Mouse (Mus musculus) kidney, embryonic 14.5 days (tissue): ENCODE data around the gene Tmem206. TPM values are rescaled to one million over a fixed set of nuclear protein-coding genes. Genes with fewer than 3 reads are reported as not detected.

Experiments
- ATAC-seq: fragments of 200-750 bp; cut with Nextera tagmentation; 2 replicates; pipeline ENCODE4 v1.8.0; 2017; ENCODE audit warnings: moderate number of reproducible peaks, mild to moderate bottlenecking, moderate TSS enrichment, moderate library complexity; ENCODE audit not compliant: low FRiP score, low TSS enrichment
- H3K27ac ChIP-seq: fragments of 300-500 bp; sonication (generic); 2 replicates; pipeline ENCODE4 v1.5.1; 2014; ENCODE audit warnings: low read depth, mild to moderate bottlenecking, low read length, moderate library complexity, mixed read lengths
- H3K27me3 ChIP-seq: fragments of 300-500 bp; sonication (generic); 2 replicates; pipeline ENCODE4 v1.6.1; 2014; ENCODE audit warnings: mild to moderate bottlenecking, low read length; ENCODE audit not compliant: control insufficient read depth, insufficient read depth
- H3K36me3 ChIP-seq: fragments of 300-500 bp; sonication (generic); 2 replicates; pipeline ENCODE4 v1.6.1; 2014; ENCODE audit warnings: low read length, mixed read lengths; ENCODE audit not compliant: control insufficient read depth, insufficient read depth
- H3K4me1 ChIP-seq: fragments of 300-500 bp; sonication (generic); 2 replicates; pipeline ENCODE4 v1.6.1; 2014; ENCODE audit warnings: low read length, mixed read lengths; ENCODE audit not compliant: control insufficient read depth, insufficient read depth
- H3K4me2 ChIP-seq: fragments of 300-500 bp; sonication (generic); replicated peaks from 2 replicates; pipeline ENCODE4 v1.6.1; 2014; ENCODE audit warnings: low read depth, mild to moderate bottlenecking, low read length
- H3K4me3 ChIP-seq: fragments of 300-500 bp; sonication (generic); 2 replicates; pipeline ENCODE4 v1.5.1; 2014; ENCODE audit warnings: mild to moderate bottlenecking, low read length
- H3K9ac ChIP-seq: fragments of 300-500 bp; sonication (generic); 2 replicates; pipeline ENCODE4 v1.6.1; 2014; ENCODE audit warnings: low read depth, mild to moderate bottlenecking, low read length, moderate library complexity
- H3K9me3 ChIP-seq: fragments of 300-500 bp; sonication (generic); 2 replicates; pipeline ENCODE4 v1.6.1; 2016; ENCODE audit warnings: low read length; ENCODE audit not compliant: control insufficient read depth
- WGBS: fragments of 180-500 bp; shearing (Covaris S2); extraction: QIAGEN DNeasy Blood & Tissue Kit; methylation state at CpG from one replicate; pipeline ENCODE4 v1.1.7; 2014; 5-methylcytosine and 5-hydroxymethylcytosine counted together
- polyA plus RNA-seq: library from polyadenylated mRNA; unstranded; fragments of >200 nt; fragmentation: Nextera tagmentation; extraction: Ambion mirVana; gene quantifications from 2 replicates; pipeline ENCODE4 v1.2.1, GENCODE M21; 2014

Gene Tmem206
- polyA plus RNA-seq, 1 experiment from 2014 or later, result 25.9 TPM

DNA sequence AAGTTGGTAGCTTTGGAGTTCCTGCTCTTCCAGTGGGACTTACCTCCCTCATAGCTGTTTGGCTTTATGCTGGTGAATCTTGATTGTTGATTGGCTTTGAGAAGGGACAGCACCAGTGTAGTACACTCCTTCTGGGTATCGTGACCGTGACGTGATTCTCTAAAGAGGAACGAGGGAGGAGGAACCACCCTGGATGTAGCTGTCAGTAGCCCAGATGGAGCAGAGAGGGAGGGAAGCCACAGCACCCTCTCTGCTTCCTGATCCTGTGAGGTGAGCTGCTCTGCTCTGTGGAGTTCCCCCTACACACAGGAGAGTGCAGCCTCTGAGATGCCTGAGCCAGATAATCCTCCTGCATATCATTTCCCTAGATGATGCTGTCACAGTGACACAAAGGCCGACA lies 8.8 kb downstream of the Tmem206 start:
- 86% methylated on average over 5 of the region's 5 CpGs for WGBS
- no peak for ATAC-seq
- Histone ChIP-seq H3K4me2 (no peak overlapping the region), H3K27me3 (no peaks in the 10 kb centered on the region), H3K9me3 (no peaks in the 10 kb centered on the region; the same call in 1 of the 2 replicates), H3K9ac (no peak overlapping the region), H3K4me1 (0 out of 2 replicates have a peak, but pooled peaks cover 2% of the 10 kb centered on the region), H3K4me3 (no peak overlapping the region), H3K27ac (no peak overlapping the region), H3K36me3 (peaks cover 28% of the 10 kb centered on the region)

DNA sequence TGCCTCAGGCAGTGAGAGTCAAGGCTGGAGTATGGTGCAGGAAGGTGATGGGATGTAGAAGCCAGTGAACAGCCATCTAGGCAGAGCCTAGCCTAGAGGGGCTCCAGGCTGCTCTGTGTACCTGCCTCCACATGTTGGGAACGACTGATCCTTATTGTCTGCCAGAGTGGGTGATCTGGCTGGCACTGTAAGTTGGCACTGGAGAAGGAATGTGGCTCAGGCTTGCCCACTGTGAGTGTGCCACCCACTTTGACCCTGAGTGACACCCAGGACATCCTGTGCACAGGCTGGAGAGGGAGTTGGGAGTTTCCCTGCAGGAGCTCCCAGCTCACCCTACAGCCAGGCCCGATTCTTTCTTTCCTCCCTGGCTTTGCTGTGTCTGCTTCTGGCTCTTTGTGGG lies 14.2 kb downstream of the Tmem206 start:
- 77% methylated on average over 2 of the region's 2 CpGs for WGBS
- no peaks in the 10 kb centered on the region for H3K27me3 ChIP-seq
- H3K4me1 ChIP-seq, result 0 out of 2 replicates have a peak, but pooled peaks cover 2% of the 10 kb centered on the region
- peaks cover 62% of the 10 kb centered on the region for H3K36me3 ChIP-seq
- no peak overlapping the region for H3K27ac ChIP-seq
- H3K4me2 ChIP-seq, result no peak overlapping the region
- ATAC-seq, result no peak
- no peak overlapping the region for H3K9ac ChIP-seq
- no peaks in the 10 kb centered on the region; the same call in 1 of the 2 replicates for H3K9me3 ChIP-seq
- H3K4me3 ChIP-seq, result no peak overlapping the region

DNA sequence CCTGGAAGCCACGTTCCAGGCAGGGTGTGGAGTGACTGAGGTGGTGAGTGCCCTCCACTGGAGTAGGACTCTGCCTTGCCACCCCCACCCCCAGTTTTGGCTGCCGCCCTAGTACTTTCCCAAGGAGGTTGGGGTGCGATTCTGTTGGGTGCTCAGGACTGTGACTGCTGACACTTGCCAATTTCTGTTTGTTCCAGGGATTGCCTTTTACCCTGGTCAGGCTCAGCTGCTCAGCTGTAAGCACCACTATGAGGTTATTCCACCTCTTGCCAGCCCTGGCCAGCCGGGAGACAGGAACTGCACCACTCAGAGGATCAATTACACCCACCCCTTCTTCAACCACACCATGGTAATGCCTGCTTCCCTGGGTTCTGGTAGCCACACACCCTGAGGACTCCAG lies 14.8 kb downstream of the Tmem206 start:
- no peaks in the 10 kb centered on the region; the same call in 1 of the 2 replicates for H3K9me3 ChIP-seq
- no peak overlapping the region for H3K4me2 ChIP-seq
- H3K27ac ChIP-seq, result no peak overlapping the region
- no peak for ATAC-seq
- H3K4me1 ChIP-seq, result 0 out of 2 replicates have a peak, but pooled peaks cover 2% of the 10 kb centered on the region
- peaks cover 67% of the 10 kb centered on the region for H3K36me3 ChIP-seq
- H3K27me3 ChIP-seq, result no peaks in the 10 kb centered on the region
- no peak overlapping the region for H3K4me3 ChIP-seq
- no peak overlapping the region for H3K9ac ChIP-seq
- WGBS, result 83% methylated on average over 4 of the region's 4 CpGs

DNA sequence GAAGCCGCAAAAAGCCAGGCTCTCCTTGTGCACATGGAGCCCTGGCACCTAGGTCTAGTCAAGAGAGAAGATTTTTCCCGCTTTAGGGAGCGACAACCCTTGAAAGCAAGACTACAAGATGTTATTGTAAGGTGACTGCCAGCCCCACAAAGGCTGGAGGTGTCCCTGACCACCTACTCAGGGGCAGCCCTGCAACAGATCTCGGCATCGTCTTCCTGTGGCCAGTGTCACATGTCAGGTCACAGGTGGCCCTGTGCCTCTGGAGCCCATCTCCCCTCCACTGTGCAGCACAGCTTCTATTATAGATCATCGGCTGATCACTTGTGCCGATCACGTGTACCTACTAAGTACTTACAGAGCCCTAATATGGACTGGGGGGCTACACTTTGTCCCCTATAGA lies 21.9 kb downstream of the Tmem206 start:
- H3K4me2 ChIP-seq, result no peak overlapping the region
- H3K4me3 ChIP-seq, result no peak overlapping the region
- no peak for ATAC-seq

DNA sequence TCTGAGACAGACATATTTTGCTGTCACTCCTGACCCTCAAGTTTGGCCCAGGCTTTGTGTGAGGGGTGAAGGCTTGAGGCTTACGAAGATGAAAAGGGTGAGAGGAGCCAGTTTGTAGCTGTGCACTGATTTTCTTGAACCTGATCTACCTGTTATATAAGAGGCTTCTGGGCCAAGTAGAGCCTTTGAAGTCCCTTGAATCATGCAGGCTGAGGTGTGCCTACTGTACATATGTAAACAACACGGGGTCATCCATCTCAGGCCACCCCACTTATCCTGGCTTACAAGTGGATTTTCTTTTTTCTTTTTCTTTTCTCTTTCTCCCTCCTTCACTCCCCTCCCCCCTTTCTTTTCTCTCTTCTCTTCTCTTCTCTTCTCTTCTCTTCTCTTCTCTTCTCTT lies 22.9 kb downstream of the Tmem206 start:
- H3K36me3 ChIP-seq, result peaks cover 65% of the 10 kb centered on the region

More for the DNA sequence above, 21.9 kb downstream of the Tmem206 start:
- Histone ChIP-seq H3K4me1 (no peaks in the 10 kb centered on the region), H3K36me3 (peaks cover 66% of the 10 kb centered on the region), H3K9me3 (no peaks in the 10 kb centered on the region), H3K27me3 (no peaks in the 10 kb centered on the region), H3K27ac (no peak overlapping the region), H3K9ac (no peak overlapping the region)
- 89% methylated on average over 8 of the region's 8 CpGs for WGBS

DNA sequence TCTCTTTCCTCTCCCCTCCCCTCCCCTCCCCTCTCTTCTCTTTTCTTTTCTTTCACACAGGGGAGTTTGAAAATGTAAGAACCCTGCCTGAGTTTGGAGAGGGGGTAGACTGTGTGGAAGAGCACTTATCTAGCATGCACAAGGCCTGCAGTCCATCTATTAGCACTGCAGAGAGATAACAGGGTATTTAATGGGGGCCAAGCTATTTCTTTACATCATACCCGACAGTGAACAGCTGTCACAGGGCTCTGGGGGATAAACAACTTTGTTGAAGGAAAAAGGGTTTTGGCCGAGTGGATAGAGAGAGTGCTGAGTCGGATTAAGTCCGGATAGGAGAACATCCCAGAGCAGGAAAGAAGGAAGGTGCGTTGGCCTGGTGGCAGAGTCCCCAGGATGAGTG lies 23.3 kb downstream of the Tmem206 start:
- WGBS, result 65% methylated on average over 5 of the region's 5 CpGs
- Histone ChIP-seq H3K9ac (no peak overlapping the region), H3K36me3 (peaks cover 65% of the 10 kb centered on the region), H3K4me1 (no peaks in the 10 kb centered on the region), H3K9me3 (no peaks in the 10 kb centered on the region), H3K27ac (no peak overlapping the region), H3K27me3 (no peaks in the 10 kb centered on the region), H3K4me2 (no peak overlapping the region), H3K4me3 (no peak overlapping the region)
- peak; percentile 44; the same call in 1 of the 2 replicates for ATAC-seq

More for the DNA sequence above, 22.9 kb downstream of the Tmem206 start:
- no peaks in the 10 kb centered on the region for H3K27me3 ChIP-seq
- no peak overlapping the region for H3K27ac ChIP-seq
- H3K4me2 ChIP-seq, result no peak overlapping the region
- no peak for ATAC-seq
- WGBS, result 80% methylated on average over 2 of the region's 2 CpGs
- no peaks in the 10 kb centered on the region for H3K4me1 ChIP-seq
- no peak overlapping the region for H3K9ac ChIP-seq
- H3K9me3 ChIP-seq, result no peaks in the 10 kb centered on the region
- no peak overlapping the region for H3K4me3 ChIP-seq

DNA sequence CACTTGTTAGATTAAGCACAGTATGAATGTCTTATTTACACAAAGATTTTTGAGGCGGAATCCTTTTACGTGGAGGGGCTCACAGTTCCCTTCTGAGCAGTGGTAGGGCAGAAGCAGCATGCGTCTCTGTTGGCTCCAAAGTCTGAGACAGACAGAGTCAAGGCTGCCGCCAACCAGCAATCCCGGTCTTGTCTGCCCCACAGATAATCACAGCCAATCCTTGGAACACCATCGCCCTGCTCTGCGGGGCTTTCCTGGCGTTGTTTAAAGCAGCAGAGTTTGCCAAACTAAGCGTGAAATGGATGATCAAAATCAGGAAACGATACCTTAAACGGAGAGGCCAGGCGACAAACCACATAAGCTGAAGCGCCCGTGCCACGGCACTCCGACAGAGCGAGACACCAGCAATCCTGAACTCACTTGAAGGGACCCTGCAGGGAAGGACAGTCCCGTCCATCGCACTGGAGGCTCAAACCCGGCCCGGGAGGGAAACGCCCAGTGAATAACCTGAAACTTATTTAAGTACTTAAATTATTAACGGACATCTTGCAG lies 23.9 kb downstream of the Tmem206 start:
- Histone ChIP-seq H3K9ac (no peak overlapping the region), H3K4me3 (no peak overlapping the region), H3K4me1 (no peaks in the 10 kb centered on the region), H3K36me3 (peaks cover 67% of the 10 kb centered on the region), H3K27ac (no peak overlapping the region), H3K27me3 (no peaks in the 10 kb centered on the region), H3K4me2 (no peak overlapping the region), H3K9me3 (no peaks in the 10 kb centered on the region)
- WGBS, result 82% methylated on average over 23 of the region's 23 CpGs
- ATAC-seq, result no peak

DNA sequence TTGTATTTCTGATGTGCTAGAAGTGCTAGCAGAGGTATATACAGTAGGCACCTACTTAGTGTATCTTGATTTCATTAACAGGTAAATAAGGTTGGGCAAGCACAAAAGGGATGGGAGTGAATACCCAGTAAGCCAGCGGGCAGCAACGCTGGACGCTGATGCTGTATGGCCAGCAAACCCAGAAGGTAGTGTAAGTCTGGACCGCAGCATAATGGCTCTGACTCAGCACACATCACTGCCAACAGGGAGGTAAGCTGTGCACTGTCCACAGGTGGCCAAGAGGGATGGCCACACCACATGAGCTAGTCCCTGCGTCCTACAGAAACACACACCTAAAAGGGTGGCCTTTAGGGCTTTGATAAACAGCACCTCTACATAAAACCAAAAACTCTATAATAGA lies 24.6 kb downstream of the Tmem206 start:
- Histone ChIP-seq H3K27me3 (no peaks in the 10 kb centered on the region), H3K27ac (no peak overlapping the region), H3K4me2 (no peak overlapping the region), H3K4me3 (no peak overlapping the region), H3K9ac (no peak overlapping the region), H3K36me3 (peaks cover 67% of the 10 kb centered on the region), H3K9me3 (no peaks in the 10 kb centered on the region), H3K4me1 (no peaks in the 10 kb centered on the region)
- no peak for ATAC-seq
- WGBS, result 96% methylated on average over 5 of the region's 5 CpGs

DNA sequence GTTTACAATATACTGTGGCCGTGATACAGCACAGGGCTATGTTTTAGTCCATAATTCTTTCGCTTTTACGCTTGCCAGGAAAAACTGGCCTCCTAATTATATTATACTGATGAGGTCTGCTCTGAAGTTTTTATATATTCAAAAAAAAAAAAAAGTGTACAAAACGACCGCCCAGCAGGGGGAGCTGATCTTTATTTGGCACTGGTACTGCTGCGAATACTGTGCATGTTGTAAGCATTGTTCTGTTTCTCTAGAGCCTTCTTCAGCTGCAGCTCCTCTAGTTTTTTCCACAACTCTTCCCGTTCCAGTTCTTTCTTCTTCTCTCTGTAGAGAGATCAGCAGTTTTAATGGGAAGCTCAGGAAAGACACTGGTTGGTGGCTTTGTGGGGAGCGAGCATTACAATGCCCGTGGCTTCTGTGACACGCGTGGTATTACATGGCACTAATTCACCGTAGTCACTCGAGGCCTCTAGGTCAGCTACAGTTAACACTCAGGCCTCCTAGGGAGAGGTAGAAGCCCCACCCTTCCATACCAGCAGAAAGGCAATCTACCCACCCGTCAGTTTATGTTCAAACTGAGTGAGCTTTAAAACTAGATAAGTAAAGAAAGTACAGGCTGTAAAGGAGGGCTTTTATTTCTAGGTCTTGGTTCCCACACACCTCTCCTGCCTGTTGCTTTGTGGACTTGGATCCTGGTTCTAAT lies 27.2 kb downstream of the Tmem206 start:
- Histone ChIP-seq H3K4me1 (no peaks in the 10 kb centered on the region), H3K9ac (no peak overlapping the region), H3K36me3 (peaks cover 74% of the 10 kb centered on the region), H3K4me3 (no peak overlapping the region), H3K4me2 (no peak overlapping the region), H3K27me3 (no peaks in the 10 kb centered on the region), H3K27ac (no peak overlapping the region), H3K9me3 (no peaks in the 10 kb centered on the region)
- no peak for ATAC-seq
- 74% methylated on average over 14 of the region's 14 CpGs for WGBS
